Mouse (Mus musculus): ENCODE results near the gene Agbl5.
A peak's percentile ranks its signal among the peaks of the same experiment; 100 is the strongest.

Agbl5 gene

GRCm38 (mm10) chr5:30887858-30888336, 597 bp upstream of the Agbl5 start:
- peak; percentile 94 for DNase-seq (ENCODE audit: low read depth, low spot score)

- DNase-seq (ENCODE audit: low read depth, low spot score): no peak
Measured at GRCm38 (mm10) chr5:30889088-30889754, 727 bp downstream of the Agbl5 start.

GRCm38 (mm10) chr5:30890375-30890774, 1.9 kb downstream of the Agbl5 start:
- no peak for DNase-seq (ENCODE audit: low read depth, low spot score)

- DNase-seq (ENCODE audit: low read depth, low spot score): no peak
Measured at GRCm38 (mm10) chr5:30901860-30902259, 13.4 kb downstream of the Agbl5 start.

- peak; percentile 95 for DNase-seq (ENCODE audit: low read depth, low spot score)
Measured at GRCm38 (mm10) chr5:30907413-30908059, 19.0 kb downstream of the Agbl5 start, which contains the start of gene Ost4. Gene Ost4, minus strand, starts transcription at chr5:30907788.

GRCm38 (mm10) chr5:30908426-30909299, 20.2 kb downstream of the Agbl5 start:
- DNase-seq (ENCODE audit: low read depth, low spot score): no peak

GRCm38 (mm10) chr5:30909300-30909659, 20.8 kb downstream of the Agbl5 start:
- no peak for DNase-seq (ENCODE audit: low read depth, low spot score)

GRCm38 (mm10) chr5:30909863-30910262, 21.4 kb downstream of the Agbl5 start:
- no peak for DNase-seq (ENCODE audit: low read depth, low spot score)

- no peak for DNase-seq (ENCODE audit: low read depth, low spot score)
Measured at GRCm38 (mm10) chr5:30910481-30910880, 22.0 kb downstream of the Agbl5 start.

GRCm38 (mm10) chr5:30912156-30912555, 23.7 kb downstream of the Agbl5 start:
- no peak for DNase-seq (ENCODE audit: low read depth, low spot score)

GRCm38 (mm10) chr5:30913060-30913841, 24.8 kb downstream of the Agbl5 start, which contains the start of gene Emilin1:
Gene Emilin1, plus strand, starts transcription at chr5:30913402.
- no peak for DNase-seq (ENCODE audit: low read depth, low spot score)

- DNase-seq (ENCODE audit: low read depth, low spot score): no peak
Measured at GRCm38 (mm10) chr5:30914101-30914635, 25.7 kb downstream of the Agbl5 start.

- no peak for DNase-seq (ENCODE audit: low read depth, low spot score)
Measured at GRCm38 (mm10) chr5:30914849-30915248, 26.4 kb downstream of the Agbl5 start.

GRCm38 (mm10) chr5:30915456-30915855, 27.0 kb downstream of the Agbl5 start:
- DNase-seq (ENCODE audit: low read depth, low spot score): no peak

GRCm38 (mm10) chr5:30915974-30916433, 27.5 kb downstream of the Agbl5 start:
- DNase-seq (ENCODE audit: low read depth, low spot score): peak; percentile 98

- no peak for DNase-seq (ENCODE audit: low read depth, low spot score)
Measured at GRCm38 (mm10) chr5:30916841-30917240, 28.3 kb downstream of the Agbl5 start.

- DNase-seq (ENCODE audit: low read depth, low spot score): no peak
Measured at GRCm38 (mm10) chr5:30917348-30917747, 28.9 kb downstream of the Agbl5 start.

GRCm38 (mm10) chr5:30917891-30918670, 29.6 kb downstream of the Agbl5 start:
- no peak for DNase-seq (ENCODE audit: low read depth, low spot score)

GRCm38 (mm10) chr5:30918691-30919090, 30.2 kb downstream of the Agbl5 start:
- DNase-seq (ENCODE audit: low read depth, low spot score): no peak

Data from telencephalon, adult 2 months (tissue).